Mouse (Mus musculus): ENCODE results near the gene Gtf3c5.

The Gtf3c5 gene

DNA sequence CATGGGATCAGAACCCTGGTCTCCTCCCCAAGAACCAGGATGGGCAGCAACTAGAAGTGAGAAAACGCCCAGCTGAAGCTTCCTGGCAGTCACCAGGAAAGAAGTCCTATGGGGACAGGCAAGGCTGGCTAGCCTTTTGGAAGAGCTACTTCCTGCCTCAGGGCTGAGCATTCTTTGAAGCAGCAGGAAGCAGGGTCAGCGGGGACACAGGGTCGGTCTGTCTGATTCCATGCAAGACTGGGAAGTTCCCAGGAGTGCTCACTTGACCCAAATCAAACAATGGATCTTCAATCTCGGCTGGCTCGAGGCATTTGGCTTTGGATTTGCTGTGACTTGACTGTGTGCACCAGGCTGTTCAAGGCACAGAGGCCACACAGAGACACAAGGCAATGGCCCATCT lies 17.0 kb downstream of the Gtf3c5 start:
- peak; percentile 36 to 55 for DNase-seq

GRCm38 (mm10) chr2:28564380-28564779 lies 19.2 kb downstream of the Gtf3c5 start:
- no peak for DNase-seq

- DNase-seq, result no peak
Measured at GRCm38 (mm10) chr2:28563830-28564229, 19.7 kb downstream of the Gtf3c5 start.

GRCm38 (mm10) chr2:28563303-28563702 lies 20.2 kb downstream of the Gtf3c5 start, which contains the start of gene Cel:
Cel (minus strand) TSS chr2:28563403.
- DNase-seq, result no peak

DNA sequence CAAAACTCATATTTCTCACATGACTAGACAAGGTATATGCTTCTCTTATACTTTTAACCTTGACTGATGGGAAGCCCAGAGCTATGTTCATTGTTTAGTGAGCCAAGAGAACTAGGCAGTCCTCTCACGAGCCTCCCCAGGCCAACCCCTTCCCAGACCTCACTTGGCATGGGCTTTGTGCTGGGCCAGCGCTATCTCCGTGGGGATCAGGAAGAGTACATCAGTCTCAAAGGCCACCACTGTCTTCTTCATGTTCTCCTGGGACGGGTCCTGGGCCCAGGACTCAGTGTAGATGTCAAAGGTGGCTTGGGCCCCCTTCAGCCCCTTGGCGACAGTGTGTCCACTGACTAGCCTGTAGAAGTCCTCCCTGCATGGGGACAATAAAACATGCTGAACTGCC lies 26.1 kb downstream of the Gtf3c5 start:
- DNase-seq, result no peak

GRCm38 (mm10) chr2:28552301-28552700 lies 31.2 kb downstream of the Gtf3c5 start:
- DNase-seq, result no peak

GRCm38 (mm10) chr2:28549157-28549556 lies 34.4 kb downstream of the Gtf3c5 start:
- DNase-seq, result no peak

- DNase-seq, result peak; percentile 90
Measured at GRCm38 (mm10) chr2:28547237-28548172, 36.0 kb downstream of the Gtf3c5 start.

GRCm38 (mm10) chr2:28546560-28546959 lies 37.0 kb downstream of the Gtf3c5 start:
- DNase-seq, result no peak

DNA sequence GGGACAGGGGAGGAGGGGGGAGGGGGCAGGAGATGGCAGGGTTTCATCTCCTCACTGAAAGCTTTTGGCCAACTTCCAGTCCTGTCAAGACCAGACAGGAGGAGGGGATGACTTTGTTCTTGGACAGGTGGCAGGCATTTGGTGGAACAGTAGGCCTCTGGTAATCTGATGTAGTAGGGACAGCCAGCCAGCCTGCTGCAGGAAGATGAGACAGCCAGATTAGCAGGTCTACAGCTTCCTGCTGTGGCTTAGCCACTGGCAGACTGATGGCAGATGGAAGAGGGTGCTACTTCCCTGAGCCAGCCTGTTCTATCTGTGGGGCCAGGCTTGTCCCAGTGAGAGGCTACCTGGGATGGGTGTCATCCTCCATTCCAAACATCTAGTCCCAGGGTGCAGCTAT lies 37.6 kb downstream of the Gtf3c5 start:
- no peak for DNase-seq

DNA sequence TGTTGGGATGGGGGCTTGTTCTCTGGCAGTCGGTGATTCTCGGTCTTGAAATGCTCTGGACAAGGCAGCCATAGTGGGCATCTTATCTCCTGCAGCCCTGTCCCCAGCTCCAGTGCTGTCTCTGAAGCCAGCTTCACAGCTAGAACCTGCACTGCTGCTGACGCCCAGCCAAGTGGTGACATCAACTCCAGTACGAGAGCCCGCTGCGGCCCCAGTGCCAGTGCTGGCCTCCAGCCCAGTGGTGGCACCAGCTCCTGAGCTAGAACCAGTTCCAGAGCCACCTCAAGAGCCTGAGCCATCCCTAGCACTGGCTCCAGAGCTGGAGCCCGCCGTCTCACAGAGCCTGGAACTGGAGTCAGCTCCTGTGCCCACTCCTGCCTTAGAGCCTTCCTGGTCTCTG lies 39.7 kb downstream of the Gtf3c5 start:
- no peak for DNase-seq

- no peak for DNase-seq
Measured at GRCm38 (mm10) chr2:28540587-28541227, 42.8 kb downstream of the Gtf3c5 start.

DNA sequence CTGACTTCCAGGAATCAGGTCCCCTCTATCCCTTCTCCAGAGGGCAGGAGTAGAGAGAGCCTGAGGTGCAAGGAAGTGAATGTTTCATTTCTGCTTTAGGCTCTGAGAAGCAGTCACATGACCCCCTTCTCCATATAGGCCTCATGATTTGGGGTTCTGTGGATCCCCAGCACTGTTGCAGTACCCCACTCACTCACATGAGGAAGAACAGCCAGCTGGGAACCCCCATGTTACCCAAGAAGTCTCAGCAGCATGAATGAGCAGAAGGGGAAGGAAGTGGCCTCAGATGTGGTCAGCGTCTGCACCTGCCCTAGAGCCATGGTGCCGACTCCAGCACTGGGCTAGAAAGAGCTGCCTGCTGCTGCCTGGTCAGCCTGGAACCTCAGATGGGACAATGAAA lies 43.6 kb downstream of the Gtf3c5 start:
- DNase-seq, result no peak

GRCm38 (mm10) chr2:28539206-28539605 lies 44.3 kb downstream of the Gtf3c5 start:
- DNase-seq, result peak; percentile 71 to 82

GRCm38 (mm10) chr2:28538817-28539128 lies 44.8 kb downstream of the Gtf3c5 start:
- no peak for DNase-seq

DNA sequence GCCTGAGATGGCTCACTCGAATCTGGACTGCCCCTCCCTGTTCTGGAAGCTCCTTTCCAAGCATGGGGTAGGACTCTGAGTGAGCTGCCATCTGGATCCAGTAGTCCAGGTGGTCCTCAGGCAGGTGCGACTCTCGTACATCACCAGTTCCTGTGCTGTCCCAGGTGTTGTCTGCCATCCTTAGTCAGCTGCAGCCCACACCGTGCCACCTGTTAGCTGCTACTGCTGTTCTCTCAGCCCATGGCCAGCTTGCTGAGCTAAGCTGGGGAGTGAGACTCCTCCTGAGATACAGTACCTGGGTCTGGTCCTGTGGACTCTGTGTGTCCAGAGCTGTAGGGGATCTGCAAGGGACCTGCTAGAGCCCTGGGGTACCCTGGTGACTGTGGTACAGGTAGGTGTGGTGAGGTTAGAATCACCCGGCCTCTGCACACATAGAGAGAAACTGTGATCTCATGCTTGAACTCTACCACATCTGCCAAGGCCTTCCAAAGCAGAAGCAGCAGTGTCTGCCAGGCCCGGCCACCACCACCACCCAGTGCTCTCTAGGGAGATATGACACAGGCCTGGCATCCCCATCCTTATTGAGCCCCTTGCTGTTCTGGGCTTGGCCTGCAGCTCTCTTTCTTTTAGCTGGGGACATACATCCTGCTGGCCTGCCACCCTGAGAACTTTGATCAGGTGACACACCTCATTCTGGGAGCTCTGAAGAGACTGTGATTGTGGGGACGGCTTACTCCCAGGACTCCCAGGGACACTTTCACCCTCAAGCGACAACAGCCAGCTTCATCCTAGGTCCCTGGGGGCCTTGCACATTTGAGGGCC lies 45.3 kb downstream of the Gtf3c5 start:
- DNase-seq, result no peak

DNA sequence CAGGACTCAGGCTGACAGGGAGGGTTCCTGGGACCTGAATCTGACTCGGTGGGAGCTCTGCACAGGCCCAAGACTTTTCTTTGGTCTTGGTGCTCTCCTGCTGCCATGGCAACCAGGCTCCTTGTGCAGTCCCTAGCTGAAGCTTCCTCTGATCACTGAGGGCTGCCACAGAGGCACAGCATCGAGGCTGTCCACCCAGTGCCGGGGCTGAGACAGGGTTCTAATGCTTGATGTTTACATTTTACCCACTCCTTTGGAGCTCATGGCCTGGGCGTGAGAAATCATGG lies 46.0 kb downstream of the Gtf3c5 start:
- no peak for DNase-seq

DNA sequence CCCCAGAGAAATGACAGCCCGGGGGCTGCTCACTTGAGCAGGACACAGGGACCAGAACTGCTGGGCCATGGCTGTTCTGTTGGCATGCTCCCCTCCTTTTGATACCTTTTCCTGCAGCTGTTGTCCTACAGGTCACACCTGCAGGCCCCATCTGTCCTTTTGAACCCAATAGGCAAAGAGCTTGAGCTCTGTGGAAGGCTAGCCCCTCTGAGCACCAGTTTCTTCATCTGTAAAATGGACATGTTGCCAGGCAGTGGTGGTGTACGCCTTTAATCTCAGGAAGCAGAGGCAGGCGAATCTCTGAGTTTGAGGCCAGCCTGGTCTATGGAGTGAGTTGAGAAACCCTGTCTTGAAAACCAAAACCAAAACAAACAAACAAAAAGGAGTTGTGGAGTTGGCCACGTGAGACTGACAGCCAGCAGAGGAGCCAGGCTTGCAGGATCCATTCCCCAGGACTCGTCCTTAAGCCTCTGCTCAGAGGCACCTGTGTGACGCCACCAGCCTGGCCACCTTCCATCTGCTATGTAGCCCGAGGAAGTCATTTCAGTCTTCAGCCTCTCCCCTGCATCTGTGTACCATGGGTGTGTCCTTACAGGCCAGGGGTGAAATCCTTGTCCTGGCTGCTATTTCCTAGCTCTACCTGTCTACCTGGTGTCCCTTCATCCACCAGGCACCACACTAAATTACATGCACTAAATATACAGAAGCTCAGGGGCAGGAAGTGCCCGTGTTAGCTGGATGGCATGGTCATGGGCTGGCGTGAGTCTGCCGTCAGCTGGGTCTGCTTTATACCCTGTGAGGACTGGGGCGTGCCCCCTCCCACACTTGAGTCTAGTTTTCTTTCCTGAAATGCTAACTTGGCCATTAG lies 46.6 kb downstream of the Gtf3c5 start:
- DNase-seq, result no peak

DNA sequence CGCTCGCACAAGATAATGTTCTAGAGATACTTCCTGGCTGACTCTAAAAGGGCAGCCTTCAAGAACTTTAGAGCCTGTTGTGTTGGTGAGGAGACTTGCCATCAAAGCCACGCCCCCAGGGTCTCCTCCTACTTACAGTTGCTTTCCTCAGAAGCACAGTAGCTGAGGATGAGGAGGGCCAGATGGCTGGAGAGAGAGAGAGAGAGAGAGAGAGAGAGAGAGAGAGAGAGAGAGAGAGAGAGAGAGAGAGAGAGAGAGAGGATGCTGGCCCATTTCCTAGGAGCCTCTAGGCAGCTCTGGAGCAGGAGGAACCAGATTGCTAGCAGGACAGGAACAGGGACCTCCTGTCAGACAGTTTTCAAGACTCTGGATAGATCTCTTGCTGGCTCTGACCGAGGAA lies 47.4 kb downstream of the Gtf3c5 start:
- peak; percentile 52 to 67 for DNase-seq

DNA sequence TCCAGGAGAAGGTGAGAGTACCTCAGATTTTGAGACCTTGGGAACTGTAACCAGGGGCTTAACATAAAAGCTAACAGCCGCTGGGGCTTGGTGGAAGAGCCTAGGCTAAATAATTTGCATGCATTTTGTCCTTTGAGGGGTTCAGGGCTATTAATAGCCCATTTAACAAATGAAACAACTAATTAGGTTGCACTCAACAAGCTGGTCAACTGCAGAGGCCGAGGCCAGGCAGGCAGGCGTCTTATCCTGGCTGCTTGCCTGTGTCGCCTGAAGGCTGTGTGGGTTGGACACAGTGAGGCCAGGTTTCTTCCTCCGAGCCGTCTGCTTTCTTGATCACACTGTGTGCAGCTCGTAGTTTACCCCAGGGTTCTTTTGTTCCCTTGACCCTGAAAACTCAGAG lies 47.9 kb downstream of the Gtf3c5 start:
- peak; percentile 31 to 42 for DNase-seq

DNA sequence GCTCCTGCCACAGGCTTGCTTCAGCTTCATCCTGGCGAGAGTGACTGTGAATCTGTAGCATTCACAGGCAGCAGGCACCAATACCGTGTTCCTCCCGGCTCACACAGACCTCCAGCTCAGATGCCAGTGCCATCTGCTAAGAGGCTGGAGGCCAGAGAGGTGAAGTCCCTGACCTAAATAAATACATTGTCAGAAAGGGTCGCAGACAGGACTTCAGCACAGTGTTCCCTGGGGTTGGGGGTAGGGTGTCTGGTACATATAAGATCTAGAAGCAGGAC lies 48.3 kb downstream of the Gtf3c5 start:
- DNase-seq, result no peak

GRCm38 (mm10) chr2:28534436-28535262 lies 48.9 kb downstream of the Gtf3c5 start:
- peak; percentile 50 to 67 for DNase-seq
